Mouse (Mus musculus): ENCODE data around the gene Hbs1l. TPM values are rescaled to one million over a fixed set of nuclear protein-coding genes. Genes with fewer than 3 reads are reported as not detected.

Gene Hbs1l
- polyA plus RNA-seq, 1 experiment, result 57.0 TPM

GRCm38 (mm10) chr10:21354506-21354905 lies 58.7 kb downstream of the Hbs1l start:
- WGBS, result 89% methylated on average over 7 of the region's 7 CpGs
- no peaks in the 10 kb centered on the region; the same call in 1 of the 2 replicates for H3K4me1 ChIP-seq (ENCODE audit: control insufficient read depth, insufficient read depth, low read length)
- no peak for TF ChIP-seq CTCF (IDR thresholded peaks at IDR 0.05; ENCODE audit: control insufficient read depth, insufficient read depth, low read length)
- TF ChIP-seq POLR2A (IDR thresholded peaks at IDR 0.05; ENCODE audit: borderline replicate concordance, control insufficient read depth, low read depth, low read length), result no peak
- H3K27ac ChIP-seq (ENCODE audit: control insufficient read depth, insufficient read depth, low read depth, low read length, poor library complexity), result no peak overlapping the region
- H3K4me3 ChIP-seq (replicated peaks; ENCODE audit: control insufficient read depth, low read depth, low read length), result no peak overlapping the region

- H3K4me1 ChIP-seq (ENCODE audit: control insufficient read depth, insufficient read depth, low read length), result no peaks in the 10 kb centered on the region
- TF ChIP-seq POLR2A (IDR thresholded peaks at IDR 0.05; ENCODE audit: borderline replicate concordance, control insufficient read depth, low read depth, low read length) (no peak), CTCF (IDR thresholded peaks at IDR 0.05; ENCODE audit: control insufficient read depth, insufficient read depth, low read length) (no peak)
- H3K4me3 ChIP-seq (replicated peaks; ENCODE audit: control insufficient read depth, low read depth, low read length), result no peak overlapping the region
- no peak overlapping the region for H3K27ac ChIP-seq (ENCODE audit: control insufficient read depth, insufficient read depth, low read depth, low read length, poor library complexity)
- WGBS, result 89% methylated on average over 8 of the region's 8 CpGs
These were observed 62.2 kb downstream of the Hbs1l start for GRCm38 (mm10) chr10:21357986-21358385.

GRCm38 (mm10) chr10:21359086-21359485 lies 63.3 kb downstream of the Hbs1l start:
- H3K27ac ChIP-seq (ENCODE audit: control insufficient read depth, insufficient read depth, low read depth, low read length, poor library complexity), result no peak overlapping the region
- H3K4me1 ChIP-seq (ENCODE audit: control insufficient read depth, insufficient read depth, low read length), result no peaks in the 10 kb centered on the region
- no peak for TF ChIP-seq CTCF (IDR thresholded peaks at IDR 0.05; ENCODE audit: control insufficient read depth, insufficient read depth, low read length)
- no peak for TF ChIP-seq POLR2A (IDR thresholded peaks at IDR 0.05; ENCODE audit: borderline replicate concordance, control insufficient read depth, low read depth, low read length)
- 90% methylated on average over 4 of the region's 4 CpGs for WGBS
- no peak overlapping the region for H3K4me3 ChIP-seq (replicated peaks; ENCODE audit: control insufficient read depth, low read depth, low read length)

GRCm38 (mm10) chr10:21361871-21362270 lies 66.1 kb downstream of the Hbs1l start:
- no peaks in the 10 kb centered on the region for H3K4me1 ChIP-seq (ENCODE audit: control insufficient read depth, insufficient read depth, low read length)
- TF ChIP-seq POLR2A (IDR thresholded peaks at IDR 0.05; ENCODE audit: borderline replicate concordance, control insufficient read depth, low read depth, low read length) (no peak), CTCF (IDR thresholded peaks at IDR 0.05; ENCODE audit: control insufficient read depth, insufficient read depth, low read length) (no peak)
- no peak overlapping the region for H3K27ac ChIP-seq (ENCODE audit: control insufficient read depth, insufficient read depth, low read depth, low read length, poor library complexity)
- H3K4me3 ChIP-seq (replicated peaks; ENCODE audit: control insufficient read depth, low read depth, low read length), result no peak overlapping the region
- WGBS, result 65% methylated on average over 7 of the region's 7 CpGs

- Histone ChIP-seq H3K4me3 (replicated peaks; ENCODE audit: control insufficient read depth, low read depth, low read length) (no peak overlapping the region), H3K4me1 (ENCODE audit: control insufficient read depth, insufficient read depth, low read length) (no peaks in the 10 kb centered on the region), H3K27ac (ENCODE audit: control insufficient read depth, insufficient read depth, low read depth, low read length, poor library complexity) (no peak overlapping the region)
- 15% methylated on average over 4 of the region's 4 CpGs for WGBS
- TF ChIP-seq POLR2A (IDR thresholded peaks at IDR 0.05; ENCODE audit: borderline replicate concordance, control insufficient read depth, low read depth, low read length) (no peak), CTCF (IDR thresholded peaks at IDR 0.05; ENCODE audit: control insufficient read depth, insufficient read depth, low read length) (no peak)
These were observed 67.5 kb downstream of the Hbs1l start for GRCm38 (mm10) chr10:21363297-21363696.

GRCm38 (mm10) chr10:21364946-21365345 lies 69.2 kb downstream of the Hbs1l start:
- H3K4me1 ChIP-seq (ENCODE audit: control insufficient read depth, insufficient read depth, low read length), result no peaks in the 10 kb centered on the region
- TF ChIP-seq POLR2A (IDR thresholded peaks at IDR 0.05; ENCODE audit: borderline replicate concordance, control insufficient read depth, low read depth, low read length) (no peak), CTCF (IDR thresholded peaks at IDR 0.05; ENCODE audit: control insufficient read depth, insufficient read depth, low read length) (no peak)
- H3K4me3 ChIP-seq (replicated peaks; ENCODE audit: control insufficient read depth, low read depth, low read length), result no peak overlapping the region
- H3K27ac ChIP-seq (ENCODE audit: control insufficient read depth, insufficient read depth, low read depth, low read length, poor library complexity), result no peak overlapping the region
- WGBS, result 92% methylated on average over 7 of the region's 7 CpGs

GRCm38 (mm10) chr10:21365897-21366296 lies 70.1 kb downstream of the Hbs1l start:
- Histone ChIP-seq H3K27ac (ENCODE audit: control insufficient read depth, insufficient read depth, low read depth, low read length, poor library complexity) (no peak overlapping the region), H3K4me3 (replicated peaks; ENCODE audit: control insufficient read depth, low read depth, low read length) (no peak overlapping the region), H3K4me1 (ENCODE audit: control insufficient read depth, insufficient read depth, low read length) (no peaks in the 10 kb centered on the region)
- TF ChIP-seq CTCF (IDR thresholded peaks at IDR 0.05; ENCODE audit: control insufficient read depth, insufficient read depth, low read length) (no peak), POLR2A (IDR thresholded peaks at IDR 0.05; ENCODE audit: borderline replicate concordance, control insufficient read depth, low read depth, low read length) (no peak)
- 80% methylated on average over 4 of the region's 4 CpGs for WGBS

- WGBS, result 76% methylated on average over 3 of the region's 3 CpGs
These were observed 70.7 kb downstream of the Hbs1l start for GRCm38 (mm10) chr10:21366471-21366870.

GRCm38 (mm10) chr10:21367481-21367880 lies 71.7 kb downstream of the Hbs1l start:
- WGBS, result 93% methylated on average over 9 of the region's 9 CpGs
- Histone ChIP-seq H3K27ac (ENCODE audit: control insufficient read depth, insufficient read depth, low read depth, low read length, poor library complexity) (no peak overlapping the region), H3K4me3 (replicated peaks; ENCODE audit: control insufficient read depth, low read depth, low read length) (no peak overlapping the region), H3K4me1 (ENCODE audit: control insufficient read depth, insufficient read depth, low read length) (no peaks in the 10 kb centered on the region)
- no peak for TF ChIP-seq CTCF (IDR thresholded peaks at IDR 0.05; ENCODE audit: control insufficient read depth, insufficient read depth, low read length)
- no peak for TF ChIP-seq POLR2A (IDR thresholded peaks at IDR 0.05; ENCODE audit: borderline replicate concordance, control insufficient read depth, low read depth, low read length)

More at GRCm38 (mm10) chr10:21366471-21366870, 70.7 kb downstream of the Hbs1l start:
- H3K4me3 ChIP-seq (replicated peaks; ENCODE audit: control insufficient read depth, low read depth, low read length), result no peak overlapping the region
- H3K27ac ChIP-seq (ENCODE audit: control insufficient read depth, insufficient read depth, low read depth, low read length, poor library complexity), result no peak overlapping the region
- H3K4me1 ChIP-seq (ENCODE audit: control insufficient read depth, insufficient read depth, low read length), result no peaks in the 10 kb centered on the region
- TF ChIP-seq POLR2A (IDR thresholded peaks at IDR 0.05; ENCODE audit: borderline replicate concordance, control insufficient read depth, low read depth, low read length) (no peak), CTCF (IDR thresholded peaks at IDR 0.05; ENCODE audit: control insufficient read depth, insufficient read depth, low read length) (no peak)

Data from bone marrow, adult 2 months (tissue).